Mouse (Mus musculus): ENCODE results near the gene Pkp1.

Pkp1 gene

DNA sequence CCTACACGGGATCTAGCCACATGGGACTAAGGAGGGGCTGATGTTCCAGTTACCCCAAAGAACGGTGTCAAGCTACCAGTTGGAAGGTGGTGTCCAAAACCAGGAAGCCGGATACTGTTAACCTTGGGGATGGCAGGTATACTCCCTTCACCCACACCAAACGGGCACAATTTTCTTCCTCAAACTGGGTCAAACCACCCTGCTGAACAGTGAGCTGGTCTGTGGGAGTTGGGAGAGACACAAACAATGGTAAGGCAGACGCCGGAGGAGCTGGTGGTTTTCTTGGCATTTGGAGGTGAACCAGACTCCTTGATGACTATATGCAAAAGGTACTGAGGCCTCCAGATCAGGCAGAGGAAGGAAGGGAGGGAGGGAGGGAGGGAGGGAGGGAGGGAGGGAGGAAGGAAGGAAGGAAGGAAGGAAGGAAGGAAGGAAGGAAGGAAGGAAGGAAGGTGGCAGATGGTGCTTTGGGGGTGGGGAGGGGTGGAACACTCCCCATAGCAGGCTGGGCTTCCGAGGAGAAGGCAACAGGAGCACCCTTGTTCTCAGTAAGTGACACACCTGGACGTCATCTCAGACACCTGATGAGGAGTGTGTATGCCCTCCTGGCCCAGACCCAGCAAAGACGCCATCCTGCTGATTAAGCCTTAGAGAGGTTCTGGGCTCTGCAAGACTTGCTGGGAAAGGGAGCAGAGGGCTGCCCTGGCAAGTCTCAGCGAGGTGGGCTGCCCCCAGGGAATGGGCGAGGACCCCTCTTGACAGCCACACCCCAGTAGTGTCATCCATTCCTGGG is 27.4 kb downstream of the Pkp1 start:
- Histone ChIP-seq H3K27me3 (ENCODE audit: control insufficient read depth, insufficient read depth, low read length, poor library complexity, severe bottlenecking) (no peaks in the 10 kb centered on the region), H3K36me3 (ENCODE audit: control insufficient read depth, insufficient read depth, low read length, poor library complexity, severe bottlenecking) (no peaks in the 10 kb centered on the region)
- no peak for DNase-seq (ENCODE audit: low read depth, low spot score)

DNA sequence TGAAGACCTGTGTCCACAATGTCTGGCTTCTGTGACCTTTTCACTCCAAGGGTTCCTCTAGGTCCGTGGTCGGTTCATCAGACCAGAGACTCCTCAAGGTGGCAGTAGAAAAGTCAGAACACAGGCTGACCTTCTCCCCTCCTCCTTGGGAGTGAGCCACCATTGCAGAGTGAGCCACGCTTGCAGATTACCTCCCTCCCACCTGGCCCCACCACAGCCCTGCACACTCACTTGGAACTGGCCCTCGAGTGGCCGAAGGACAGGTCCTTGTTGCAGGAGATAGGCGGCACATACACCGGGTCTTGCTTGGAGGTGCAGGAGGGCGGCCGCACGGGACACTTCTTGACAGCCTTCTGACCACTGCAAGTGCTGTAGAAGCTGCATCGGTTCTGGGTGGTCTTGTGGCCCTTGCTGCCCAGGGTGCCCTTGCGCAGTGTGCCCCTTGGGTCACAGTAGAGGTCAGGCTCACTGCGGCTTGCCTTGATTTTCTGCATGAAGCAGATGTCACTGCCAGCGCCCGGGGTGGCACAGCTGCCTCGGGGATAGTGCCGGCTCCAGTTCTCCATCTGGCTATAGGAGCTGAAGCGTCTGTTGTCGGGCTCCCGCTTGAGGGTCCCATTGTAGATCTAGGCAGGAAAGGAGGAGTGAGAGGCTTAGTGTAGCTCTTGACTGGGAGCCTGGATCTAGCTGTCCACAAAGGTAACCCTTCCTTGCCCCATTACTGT is 29.4 kb downstream of the Pkp1 start:
- no peaks in the 10 kb centered on the region for H3K27me3 ChIP-seq (ENCODE audit: control insufficient read depth, insufficient read depth, low read length, poor library complexity, severe bottlenecking)
- H3K36me3 ChIP-seq (ENCODE audit: control insufficient read depth, insufficient read depth, low read length, poor library complexity, severe bottlenecking), result no peaks in the 10 kb centered on the region
- no peak for DNase-seq (ENCODE audit: low read depth, low spot score)

DNA sequence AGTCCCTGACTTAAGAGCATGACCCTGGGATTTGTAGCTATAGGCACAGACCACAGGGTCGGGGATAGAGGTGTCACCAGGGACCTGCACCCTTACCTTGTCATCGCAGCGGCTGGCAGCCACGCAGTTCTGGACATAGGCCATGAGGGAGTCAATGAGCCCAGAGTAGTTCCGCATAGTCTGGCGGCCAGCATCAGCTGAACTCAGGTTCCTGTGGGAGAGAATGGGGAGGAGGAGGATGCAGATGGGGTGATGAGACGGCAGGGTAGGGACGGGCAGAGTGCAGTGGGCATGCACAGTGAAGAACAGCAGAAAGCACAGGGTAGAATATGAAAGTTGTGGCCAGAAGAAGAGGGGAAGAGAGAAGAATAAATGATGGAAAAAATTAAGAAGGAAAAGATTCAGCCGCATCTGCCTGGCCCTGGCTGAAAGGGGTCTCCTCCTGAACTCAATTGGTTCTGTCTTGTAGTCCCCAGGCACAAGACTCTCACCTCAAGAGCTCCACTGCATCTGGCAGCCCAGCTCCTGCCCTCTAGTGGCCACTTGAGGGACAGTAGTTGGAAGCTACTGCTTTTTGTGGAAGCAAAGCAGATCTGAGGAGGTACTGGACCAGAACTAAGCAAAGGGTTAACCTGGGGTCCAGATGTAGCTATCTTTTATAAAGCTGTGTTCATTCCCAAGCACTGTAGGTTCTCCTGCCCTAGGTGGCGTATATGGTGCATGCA is 36.5 kb downstream of the Pkp1 start:
- peak; percentile 43 for DNase-seq (ENCODE audit: low read depth, low spot score)
- no peaks in the 10 kb centered on the region for H3K27me3 ChIP-seq (ENCODE audit: control insufficient read depth, insufficient read depth, low read length, poor library complexity, severe bottlenecking)
- H3K36me3 ChIP-seq (ENCODE audit: control insufficient read depth, insufficient read depth, low read length, poor library complexity, severe bottlenecking), result no peaks in the 10 kb centered on the region

DNA sequence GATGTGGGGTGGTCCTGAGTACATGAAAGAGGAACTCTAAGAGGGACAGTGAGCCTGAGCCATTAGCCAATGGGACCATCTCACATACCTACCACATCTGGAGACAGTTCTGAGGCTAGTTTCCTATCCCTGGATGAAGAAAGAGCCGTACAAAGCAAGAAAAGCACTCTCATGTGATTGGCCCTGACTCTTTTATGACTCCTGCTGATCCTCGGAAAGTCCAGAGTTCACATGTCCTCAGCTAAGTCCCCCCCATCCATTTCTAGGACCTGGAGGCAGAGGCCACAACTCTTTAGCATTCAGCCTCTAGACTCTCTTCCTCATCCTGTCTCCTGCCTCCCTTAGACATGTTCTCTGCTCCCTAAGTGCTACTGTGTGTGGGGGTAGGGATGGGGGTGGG is 41.8 kb downstream of the Pkp1 start:
- no peak for DNase-seq (ENCODE audit: low read depth, low spot score)
- no peaks in the 10 kb centered on the region for H3K36me3 ChIP-seq (ENCODE audit: control insufficient read depth, insufficient read depth, low read length, poor library complexity, severe bottlenecking)
- no peaks in the 10 kb centered on the region for H3K27me3 ChIP-seq (ENCODE audit: control insufficient read depth, insufficient read depth, low read length, poor library complexity, severe bottlenecking)

DNA sequence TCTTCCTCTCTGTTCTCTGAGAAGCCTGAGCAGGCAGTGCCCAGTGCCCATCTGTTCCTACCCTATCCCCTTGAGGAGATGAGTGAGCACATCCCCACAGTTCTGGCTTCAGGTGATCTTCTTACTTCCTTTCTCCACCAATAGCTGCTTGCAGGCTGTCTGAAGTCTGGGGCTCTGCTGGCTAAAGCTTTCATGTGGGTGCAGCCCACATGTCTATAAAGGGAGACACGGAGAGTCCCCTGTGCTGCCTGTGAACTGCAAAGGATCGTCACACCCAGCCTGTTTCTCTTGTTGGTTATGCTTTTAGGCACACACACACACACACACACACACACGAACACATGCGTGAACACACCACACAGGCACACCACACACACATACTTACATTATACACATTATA is 46.0 kb downstream of the Pkp1 start:
- no peak for DNase-seq (ENCODE audit: low read depth, low spot score)
- no peaks in the 10 kb centered on the region for H3K36me3 ChIP-seq (ENCODE audit: control insufficient read depth, insufficient read depth, low read length, poor library complexity, severe bottlenecking)

DNA sequence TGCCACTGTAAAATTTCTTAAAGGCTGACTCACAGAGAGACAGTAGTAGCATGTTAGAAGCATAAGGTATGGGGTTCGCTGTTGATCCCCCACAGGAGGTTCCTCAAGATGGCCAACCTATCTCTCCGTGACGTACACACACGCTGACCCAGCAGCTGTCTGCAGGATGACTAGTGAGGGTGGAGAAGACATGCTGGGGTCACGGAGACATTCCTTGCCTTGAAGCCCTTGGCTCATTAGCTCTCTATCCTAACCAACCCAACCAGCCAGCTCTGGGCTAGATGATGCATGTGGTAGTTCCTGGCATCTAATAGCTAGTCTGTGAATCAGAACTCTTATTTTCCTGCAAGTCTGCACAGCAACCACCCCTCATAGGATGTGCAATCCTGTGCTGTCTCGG is 50.4 kb downstream of the Pkp1 start:
- Histone ChIP-seq H3K36me3 (ENCODE audit: control insufficient read depth, insufficient read depth, low read length, poor library complexity, severe bottlenecking) (no peaks in the 10 kb centered on the region), H3K27me3 (ENCODE audit: control insufficient read depth, insufficient read depth, low read length, poor library complexity, severe bottlenecking) (no peaks in the 10 kb centered on the region)
- no peak for DNase-seq (ENCODE audit: low read depth, low spot score)

More for the DNA sequence above, 46.0 kb downstream of the Pkp1 start:
- H3K27me3 ChIP-seq (ENCODE audit: control insufficient read depth, insufficient read depth, low read length, poor library complexity, severe bottlenecking), result no peaks in the 10 kb centered on the region

DNA sequence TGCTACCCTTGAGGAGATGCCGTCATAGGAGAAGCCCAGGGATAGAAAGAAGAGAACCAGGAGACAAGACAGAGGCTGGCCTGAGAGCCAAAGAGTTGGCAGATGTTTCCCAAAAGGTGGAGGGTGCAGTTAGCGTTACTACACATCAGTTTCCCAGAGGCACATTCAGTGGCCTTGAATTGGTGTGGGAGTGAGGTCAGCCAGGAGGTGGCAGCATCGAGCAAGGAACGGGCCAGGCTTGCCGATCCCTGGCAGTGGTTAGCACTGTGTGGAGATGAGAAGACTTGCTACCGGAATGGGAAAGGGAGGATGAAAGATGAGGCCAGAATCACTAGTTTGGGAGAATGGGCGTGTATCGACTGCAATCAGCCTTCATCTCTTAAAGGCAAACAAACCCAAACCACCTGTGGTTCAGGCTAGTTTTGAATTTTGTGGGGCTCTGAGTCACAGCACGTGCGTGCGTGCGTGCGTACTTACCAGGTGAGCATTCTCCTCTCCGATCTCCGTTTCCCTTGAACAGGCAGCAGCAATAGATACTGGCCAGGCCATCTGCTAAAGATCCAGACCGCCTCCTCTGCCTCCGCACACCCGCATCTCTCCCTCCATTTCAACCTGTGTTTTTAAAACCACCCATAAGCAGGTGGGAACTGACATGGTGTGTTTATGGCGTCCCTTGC is 53.4 kb downstream of the Pkp1 start:
- Histone ChIP-seq H3K36me3 (ENCODE audit: control insufficient read depth, insufficient read depth, low read length, poor library complexity, severe bottlenecking) (no peaks in the 10 kb centered on the region), H3K27me3 (ENCODE audit: control insufficient read depth, insufficient read depth, low read length, poor library complexity, severe bottlenecking) (no peaks in the 10 kb centered on the region)
- DNase-seq (ENCODE audit: low read depth, low spot score), result peak; percentile 50

DNA sequence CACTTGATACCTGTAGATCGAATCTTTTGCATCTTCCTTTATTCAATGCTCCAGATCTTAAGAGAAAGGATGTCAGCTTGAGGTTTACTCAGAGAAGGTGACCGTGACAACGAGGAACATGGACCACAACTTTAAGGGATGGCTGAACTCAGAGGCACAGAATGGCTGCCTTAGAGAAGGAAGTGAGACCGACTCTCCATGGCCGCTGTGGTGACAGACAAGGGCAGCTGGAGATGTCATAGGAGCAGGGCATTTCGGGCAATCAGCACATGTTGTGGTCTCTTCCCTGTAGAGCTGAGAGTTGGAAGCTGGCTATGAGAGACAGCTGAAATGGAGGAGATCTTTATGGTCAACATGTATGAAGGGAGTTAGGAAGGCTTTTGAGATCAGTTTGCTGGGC is 54.2 kb downstream of the Pkp1 start:
- no peak for DNase-seq (ENCODE audit: low read depth, low spot score)
- no peaks in the 10 kb centered on the region for H3K27me3 ChIP-seq (ENCODE audit: control insufficient read depth, insufficient read depth, low read length, poor library complexity, severe bottlenecking)
- no peaks in the 10 kb centered on the region for H3K36me3 ChIP-seq (ENCODE audit: control insufficient read depth, insufficient read depth, low read length, poor library complexity, severe bottlenecking)

DNA sequence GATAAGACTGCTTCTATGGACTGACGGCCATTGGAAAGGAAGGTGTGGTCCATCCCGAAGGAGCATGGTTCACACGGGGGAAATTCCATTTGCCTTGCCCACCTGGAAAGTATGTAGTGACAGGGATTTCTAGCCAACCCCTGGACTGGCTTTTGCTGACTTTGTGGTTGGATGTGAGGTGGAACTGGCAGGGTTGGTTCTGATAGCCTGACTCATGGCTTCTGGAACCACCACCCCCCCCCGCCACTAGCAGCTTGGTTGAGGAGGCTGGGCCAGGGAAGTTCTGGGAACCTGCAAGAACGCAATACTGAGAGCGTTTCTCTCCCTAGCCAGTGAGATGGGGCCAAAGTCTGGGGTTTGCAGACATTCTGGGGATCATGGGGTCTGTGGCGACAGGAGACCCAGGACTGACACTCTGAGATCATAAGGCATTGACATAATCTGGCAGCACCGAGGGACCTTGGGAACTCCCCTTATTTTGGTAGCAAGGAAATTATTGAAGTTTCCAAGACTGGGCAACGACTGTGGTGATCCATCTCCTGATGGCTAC is 55.1 kb downstream of the Pkp1 start:
- DNase-seq (ENCODE audit: low read depth, low spot score), result no peak
- no peaks in the 10 kb centered on the region for H3K27me3 ChIP-seq (ENCODE audit: control insufficient read depth, insufficient read depth, low read length, poor library complexity, severe bottlenecking)
- no peaks in the 10 kb centered on the region for H3K36me3 ChIP-seq (ENCODE audit: control insufficient read depth, insufficient read depth, low read length, poor library complexity, severe bottlenecking)

DNA sequence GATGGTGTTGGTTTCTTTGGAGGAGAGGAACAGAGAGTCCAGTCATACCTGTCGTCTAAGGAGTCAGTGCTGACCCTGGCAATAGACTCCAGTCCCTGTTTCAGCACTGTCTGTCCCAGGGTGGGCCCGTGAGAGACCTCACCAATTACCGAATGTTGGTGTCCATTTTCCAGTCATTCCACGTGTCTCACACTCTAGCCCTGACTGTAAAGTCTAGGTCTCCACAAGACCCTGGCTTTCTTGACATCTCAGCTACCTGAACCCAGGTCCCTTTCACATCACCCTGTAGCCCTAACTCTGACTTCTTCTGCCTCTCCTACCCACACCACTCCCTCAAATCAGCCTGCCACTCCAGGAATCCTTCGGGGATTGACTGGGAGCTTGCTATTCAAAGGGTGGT is 56.4 kb downstream of the Pkp1 start:
- Histone ChIP-seq H3K36me3 (ENCODE audit: control insufficient read depth, insufficient read depth, low read length, poor library complexity, severe bottlenecking) (no peaks in the 10 kb centered on the region), H3K27me3 (ENCODE audit: control insufficient read depth, insufficient read depth, low read length, poor library complexity, severe bottlenecking) (no peaks in the 10 kb centered on the region)
- DNase-seq (ENCODE audit: low read depth, low spot score), result no peak

DNA sequence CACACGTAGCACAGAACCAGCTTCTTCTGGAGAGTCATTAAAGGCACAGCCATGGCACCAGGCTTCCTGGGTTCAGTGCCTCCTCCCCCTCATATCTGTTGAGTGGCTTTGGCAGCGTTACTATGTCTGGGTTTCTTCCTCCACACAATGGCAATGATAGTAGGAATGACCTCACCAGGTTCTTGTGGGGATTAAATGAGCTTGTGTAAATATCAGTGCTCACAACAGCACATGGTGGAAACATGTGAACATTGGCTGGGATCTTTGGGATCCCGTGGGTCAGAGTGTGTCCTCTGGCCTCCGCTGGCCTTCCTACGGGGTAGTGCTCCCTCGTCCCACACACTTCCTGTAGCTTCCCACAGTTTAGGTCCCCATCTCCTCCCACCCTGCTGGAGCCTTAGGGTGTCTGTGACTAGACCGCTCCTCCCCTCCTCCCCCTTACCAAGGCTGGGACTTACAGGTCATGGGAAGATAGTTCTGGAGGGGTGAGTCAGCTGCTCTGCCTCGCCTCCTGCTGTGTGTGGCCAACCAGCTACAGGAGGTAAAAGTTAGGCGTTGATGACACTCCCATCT is 56.9 kb downstream of the Pkp1 start:
- H3K27me3 ChIP-seq (ENCODE audit: control insufficient read depth, insufficient read depth, low read length, poor library complexity, severe bottlenecking), result no peaks in the 10 kb centered on the region
- no peaks in the 10 kb centered on the region for H3K36me3 ChIP-seq (ENCODE audit: control insufficient read depth, insufficient read depth, low read length, poor library complexity, severe bottlenecking)
- DNase-seq (ENCODE audit: low read depth, low spot score), result no peak

DNA sequence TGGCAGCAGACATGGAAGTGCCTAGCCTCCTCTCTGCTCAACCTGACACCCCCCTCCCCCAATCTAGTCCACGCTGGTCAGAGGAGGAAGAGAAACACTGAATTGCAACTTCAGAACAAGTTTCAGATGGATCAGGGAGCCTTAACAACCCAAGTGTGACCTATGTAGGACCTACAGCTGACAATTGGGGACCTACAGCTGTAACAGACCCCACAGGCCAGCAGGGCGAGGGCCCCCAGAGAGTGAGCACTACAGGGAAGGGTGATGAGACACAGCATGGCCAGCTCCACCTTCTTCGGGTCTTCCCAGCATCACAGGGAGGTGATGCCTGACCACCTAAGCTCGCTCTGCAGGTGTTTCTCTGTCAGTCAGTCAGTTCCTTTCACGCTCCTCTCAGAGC is 57.9 kb downstream of the Pkp1 start:
- no peaks in the 10 kb centered on the region for H3K36me3 ChIP-seq (ENCODE audit: control insufficient read depth, insufficient read depth, low read length, poor library complexity, severe bottlenecking)
- no peak for DNase-seq (ENCODE audit: low read depth, low spot score)

DNA sequence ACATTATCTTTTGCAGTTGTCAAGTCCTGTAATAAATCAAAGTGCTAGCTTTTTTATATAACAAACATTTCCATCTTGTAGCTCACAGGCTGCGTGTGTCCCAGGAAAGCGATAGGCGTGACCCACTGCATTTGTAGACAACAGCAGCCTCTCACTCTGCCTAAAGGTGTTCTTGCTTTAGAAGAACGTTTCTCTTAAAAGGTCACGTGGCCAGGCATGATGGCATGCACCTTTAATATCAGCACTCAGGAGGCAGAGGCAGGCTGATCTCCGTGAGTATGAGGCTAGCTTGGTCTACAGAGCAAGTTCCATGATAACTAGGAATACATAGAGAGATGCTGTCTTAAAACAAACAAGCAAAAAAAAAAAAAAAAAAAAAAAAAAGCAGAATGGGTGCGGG is 60.5 kb downstream of the Pkp1 start:
- no peaks in the 10 kb centered on the region for H3K27me3 ChIP-seq (ENCODE audit: control insufficient read depth, insufficient read depth, low read length, poor library complexity, severe bottlenecking)
- no peak for DNase-seq (ENCODE audit: low read depth, low spot score)
- no peaks in the 10 kb centered on the region for H3K36me3 ChIP-seq (ENCODE audit: control insufficient read depth, insufficient read depth, low read length, poor library complexity, severe bottlenecking)

More for the DNA sequence above, 57.9 kb downstream of the Pkp1 start:
- no peaks in the 10 kb centered on the region for H3K27me3 ChIP-seq (ENCODE audit: control insufficient read depth, insufficient read depth, low read length, poor library complexity, severe bottlenecking)

DNA sequence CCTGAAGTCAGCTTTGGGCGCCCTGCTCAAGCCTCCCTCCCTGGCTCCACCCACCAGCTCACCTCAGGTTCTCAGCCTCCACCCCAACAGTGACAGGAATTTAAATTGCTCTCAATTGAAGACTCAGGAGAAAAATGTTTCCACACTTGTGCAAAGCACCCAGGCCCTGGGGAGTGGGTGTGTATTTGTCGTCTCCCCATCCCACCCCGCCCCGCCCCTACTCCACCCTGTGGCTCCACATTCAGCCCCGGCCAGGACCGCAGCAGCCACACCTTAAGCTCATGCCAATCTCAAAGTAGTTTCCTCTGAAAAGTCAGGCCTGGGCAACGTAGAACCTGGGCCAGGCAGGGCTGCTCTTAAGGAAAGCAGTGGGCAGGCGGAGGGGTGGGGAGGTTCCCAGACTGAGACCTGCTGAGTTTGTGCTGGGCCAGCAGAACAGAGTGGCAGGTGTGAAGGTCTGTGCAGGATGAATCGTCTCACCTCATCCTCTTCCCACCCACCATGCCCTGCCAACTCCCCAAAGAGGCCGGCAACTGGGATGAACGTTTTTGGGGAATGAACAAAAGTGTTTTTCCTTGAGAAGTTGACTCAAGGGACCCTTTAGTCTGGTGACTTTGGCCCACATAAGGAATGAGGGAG is 61.8 kb downstream of the Pkp1 start:
- H3K27me3 ChIP-seq (ENCODE audit: control insufficient read depth, insufficient read depth, low read length, poor library complexity, severe bottlenecking), result no peaks in the 10 kb centered on the region
- DNase-seq (ENCODE audit: low read depth, low spot score), result no peak
- H3K36me3 ChIP-seq (ENCODE audit: control insufficient read depth, insufficient read depth, low read length, poor library complexity, severe bottlenecking), result no peaks in the 10 kb centered on the region

Measured in splenic B cell, adult 2 months (primary cell).